Mouse (Mus musculus): ENCODE measurements around the gene Cdh16.

The Cdh16 gene

DNA sequence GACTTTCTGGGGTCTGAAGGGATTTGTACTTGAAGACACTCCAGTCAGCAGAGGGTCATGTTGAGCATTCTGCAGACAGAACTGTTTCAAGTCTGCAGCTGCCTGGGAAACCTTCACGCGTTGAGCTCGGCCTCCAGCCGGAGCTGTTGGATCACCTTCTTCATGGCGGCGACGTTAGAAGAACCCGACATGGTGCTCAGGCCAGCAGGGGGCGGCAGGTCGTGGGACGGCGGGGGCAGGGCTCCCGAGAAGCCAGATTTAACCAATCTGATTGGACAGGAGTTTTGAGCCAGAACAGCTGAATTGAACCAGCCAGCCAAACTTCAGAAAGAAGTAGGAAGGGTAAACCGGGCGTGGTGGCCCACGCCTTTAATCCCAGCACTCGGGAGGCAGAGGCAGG is 46.6 kb downstream of the Cdh16 start:
- peak; percentile 39 for DNase-seq (ENCODE audit: low read depth, low spot score)

DNA sequence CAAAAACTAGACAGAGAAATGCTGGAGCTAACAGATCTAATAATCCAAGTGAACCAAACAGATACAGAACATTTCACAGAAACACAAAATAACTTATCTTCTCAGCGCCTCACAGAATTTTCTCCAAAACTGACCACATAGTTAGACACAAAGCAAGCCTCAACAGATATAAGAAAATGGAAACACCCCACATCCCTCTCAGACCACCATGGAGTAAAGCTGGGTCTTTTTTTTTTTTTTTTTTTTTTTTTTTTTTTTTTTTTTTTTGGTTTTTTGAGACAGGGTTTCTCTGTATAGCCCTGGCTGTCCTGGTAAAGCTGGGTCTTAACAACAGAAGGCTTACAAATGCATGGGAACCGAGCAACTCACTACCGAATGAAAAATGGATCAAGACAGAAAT is 47.4 kb downstream of the Cdh16 start:
- no peak for DNase-seq (ENCODE audit: low read depth, low spot score)

DNA sequence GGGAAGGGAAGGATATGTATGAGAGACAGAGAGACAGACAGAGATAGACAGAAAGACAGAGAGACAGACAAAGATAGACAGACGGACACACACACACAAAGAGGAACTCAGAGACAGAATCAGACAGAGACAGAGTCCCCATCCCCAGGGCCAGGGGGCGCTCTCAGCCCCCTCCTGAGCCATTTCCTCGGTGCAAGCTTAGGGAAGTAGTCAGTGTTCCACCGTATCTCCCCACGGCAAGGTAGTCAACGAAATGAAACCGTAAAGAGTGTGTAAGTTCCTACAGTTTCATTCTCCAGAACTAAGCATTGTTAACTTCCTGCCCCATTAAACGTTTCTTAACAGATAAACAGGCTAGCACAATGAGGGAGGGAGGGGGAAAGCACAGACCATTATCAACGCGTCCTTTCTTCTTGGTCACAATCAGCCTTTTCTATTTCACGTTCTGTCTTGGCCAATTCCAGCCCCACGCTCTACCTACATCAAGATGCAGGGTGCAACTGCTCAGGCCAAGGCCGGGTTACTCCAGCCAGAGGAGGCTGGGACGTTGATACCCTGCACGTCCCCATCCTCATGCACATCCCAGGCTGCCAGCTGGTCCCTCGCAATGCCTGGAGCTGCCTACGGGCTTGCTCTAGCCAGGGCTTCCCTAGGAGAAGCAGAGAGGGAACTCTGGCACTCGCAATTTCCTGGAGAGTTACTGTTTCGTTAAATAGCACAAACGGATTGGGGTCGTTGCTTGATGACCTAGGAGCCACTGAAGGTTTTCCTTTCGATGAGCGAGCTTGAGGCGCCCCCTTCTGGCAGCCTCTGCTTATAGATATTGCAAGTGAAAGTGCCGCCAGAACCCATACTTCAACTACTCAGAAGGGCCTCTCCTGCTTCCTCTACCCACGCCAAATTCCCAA is 53.5 kb downstream of the Cdh16 start:
- peak; percentile 93 for DNase-seq (ENCODE audit: low read depth, low spot score)

DNA sequence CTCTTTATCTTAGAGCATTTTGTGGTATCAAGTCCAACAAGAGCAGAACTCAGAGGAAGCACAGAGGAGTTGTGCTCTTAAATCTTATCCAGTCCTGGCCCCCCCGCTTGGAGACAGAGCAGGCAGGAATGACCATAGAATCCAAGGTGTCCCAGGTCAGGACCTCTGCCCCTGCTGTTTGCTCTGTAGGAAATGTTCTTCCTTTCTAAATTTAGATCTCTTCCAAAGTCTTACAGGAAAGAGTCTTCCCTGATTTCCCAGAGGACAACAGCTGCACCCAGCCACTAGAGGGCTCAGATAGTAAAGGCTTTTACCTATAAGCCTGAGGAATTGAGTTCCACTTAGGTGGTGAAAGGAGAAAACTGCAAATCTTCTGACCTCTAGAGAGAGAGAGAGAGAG is 54.6 kb downstream of the Cdh16 start:
- peak; percentile 20 for DNase-seq (ENCODE audit: low read depth, low spot score)

DNA sequence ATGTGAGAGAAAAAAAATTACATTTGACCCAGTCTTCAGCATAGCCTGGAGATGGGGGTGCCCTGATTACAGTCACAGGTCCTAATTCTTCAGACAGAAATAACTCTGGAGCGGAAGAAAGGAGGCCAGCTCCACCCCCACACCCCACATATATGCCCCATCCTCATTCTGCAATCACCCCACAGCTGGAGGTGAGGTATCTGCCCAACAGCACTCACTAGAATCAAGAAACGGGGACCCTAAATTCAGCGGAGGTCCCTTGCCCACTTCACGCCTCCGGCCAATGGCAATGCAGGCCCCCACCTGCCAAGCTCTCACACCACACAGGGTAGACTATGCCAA is 58.8 kb downstream of the Cdh16 start:
- DNase-seq (ENCODE audit: low read depth, low spot score) = no peak

DNA sequence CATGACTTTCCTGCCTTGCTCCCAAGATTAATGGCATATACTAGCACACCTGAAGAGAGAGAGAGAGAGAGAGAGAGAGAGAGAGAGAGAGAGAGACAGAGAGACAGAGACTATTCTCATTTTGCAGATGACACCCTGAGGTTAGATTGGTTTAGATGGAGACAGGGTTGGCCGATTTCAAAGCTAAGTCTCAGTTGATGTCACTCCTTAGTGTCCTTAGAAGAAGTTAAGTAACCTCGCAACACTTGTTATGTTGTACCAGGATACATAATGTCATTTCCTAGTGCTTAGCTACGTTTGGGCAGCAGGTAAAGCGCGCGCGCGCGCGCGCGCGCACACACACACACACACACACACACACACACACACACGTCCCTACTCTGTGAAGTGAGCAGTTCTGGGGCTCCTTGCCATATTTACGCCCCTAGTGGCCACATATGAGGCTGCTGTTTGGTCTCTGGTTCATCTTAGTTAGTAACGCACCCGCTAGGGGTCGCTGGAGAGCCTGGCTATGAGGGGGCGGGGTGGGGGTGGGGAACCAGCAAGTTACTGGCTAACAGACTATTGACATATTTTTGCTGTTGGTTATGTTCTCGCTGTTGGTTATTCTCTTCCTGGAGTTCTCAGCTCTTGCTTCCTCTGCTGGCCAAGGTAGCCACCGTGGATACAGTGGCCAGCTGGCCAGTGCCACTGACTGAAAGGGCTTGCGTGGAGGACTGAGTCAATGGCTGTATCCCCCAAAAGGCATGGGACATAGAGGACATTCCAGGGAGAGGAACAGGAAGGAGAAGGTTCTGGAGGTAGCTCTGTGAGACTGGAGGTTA is 59.4 kb downstream of the Cdh16 start:
- DNase-seq (ENCODE audit: low read depth, low spot score) = peak; percentile 94

DNA sequence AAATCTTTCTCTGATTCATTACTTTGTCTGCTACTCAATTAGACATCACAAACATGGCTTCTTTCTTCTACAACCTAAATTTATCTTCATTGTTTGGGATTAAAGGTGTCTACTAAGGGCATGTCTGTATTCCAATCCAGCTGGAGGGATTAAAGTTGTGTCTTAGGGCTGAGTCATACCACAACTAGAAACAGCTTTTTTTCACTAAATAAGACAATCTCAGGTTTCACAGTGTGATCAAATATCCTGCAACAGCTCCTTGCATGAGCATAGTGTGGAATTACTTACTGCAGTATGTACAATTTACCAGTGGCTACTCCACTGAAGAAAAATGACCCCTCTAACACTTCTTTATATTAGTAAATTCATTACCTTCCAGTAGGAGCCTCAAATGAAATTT is 63.5 kb downstream of the Cdh16 start:
- no peak for DNase-seq (ENCODE audit: low read depth, low spot score)

DNA sequence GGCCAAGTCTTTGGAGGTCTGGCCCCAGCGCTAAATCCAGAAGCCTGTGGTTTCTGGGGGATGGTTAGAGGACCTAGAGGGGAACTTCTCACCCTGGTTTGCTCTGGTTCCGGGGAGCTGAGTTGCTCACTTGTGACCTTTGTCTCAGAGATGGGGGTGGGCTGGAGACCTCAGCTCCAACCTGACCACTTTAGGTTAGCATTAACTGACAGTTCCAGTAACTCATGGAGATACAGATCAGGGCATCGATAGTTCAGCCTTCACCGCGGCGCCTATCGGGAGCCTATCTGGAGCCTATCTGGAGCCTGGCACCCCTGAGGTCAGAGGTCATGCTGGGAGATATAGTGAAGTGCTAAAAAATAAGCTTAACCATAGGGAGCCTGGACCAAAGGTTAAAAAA is 67.0 kb downstream of the Cdh16 start:
- no peak for DNase-seq (ENCODE audit: low read depth, low spot score)

DNA sequence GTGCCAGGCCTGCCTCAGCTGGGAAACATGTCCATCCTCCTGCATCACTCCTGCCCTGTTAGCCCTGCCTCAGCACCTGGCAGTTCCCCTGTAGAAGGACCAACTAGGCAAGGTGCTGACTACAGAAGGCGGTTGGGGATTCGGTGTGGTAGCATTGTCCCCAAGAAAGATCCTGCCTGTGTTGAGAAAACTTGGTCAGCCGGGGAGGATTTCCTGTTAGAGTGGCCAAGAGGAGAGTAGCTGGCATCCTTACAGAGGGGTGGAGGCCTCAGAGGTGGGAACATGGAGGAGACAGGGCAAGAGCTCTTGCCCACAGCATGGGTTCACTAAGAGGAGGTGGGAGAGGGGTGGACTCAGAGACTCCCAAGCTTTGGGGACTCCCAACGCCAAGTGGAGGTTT is 69.0 kb downstream of the Cdh16 start:
- DNase-seq (ENCODE audit: low read depth, low spot score) = no peak

All from A20 (cell line).